Mouse (Mus musculus) limb, embryonic 11.5 days (tissue): ENCODE measurements around the gene Thada. TPM values are rescaled to one million over a fixed set of nuclear protein-coding genes. Genes with fewer than 3 reads are reported as not detected.

ENCODE experiments used
- ATAC-seq: fragments of 200-750 bp; cut with Nextera tagmentation; 2 replicates; pipeline ENCODE4 v1.8.0; 2017; ENCODE audit warnings: low read depth; ENCODE audit not compliant: insufficient number of reproducible peaks, low FRiP score, low TSS enrichment
- DNase-seq: peaks from one replicate; pipeline ENCODE4 v3.0.0-alpha.2; 2015; ENCODE audit warnings: low spot score
- H3K27ac ChIP-seq: fragments of 300-500 bp; sonication (generic); replicated peaks from 2 replicates; pipeline ENCODE4 v1.5.1; 2014; ENCODE audit warnings: low read depth, mild to moderate bottlenecking, low read length
- H3K27me3 ChIP-seq: fragments of 300-500 bp; sonication (generic); 2 replicates; pipeline ENCODE4 v1.6.1; 2014; ENCODE audit warnings: mild to moderate bottlenecking, low read length, mixed read lengths; ENCODE audit not compliant: control insufficient read depth, insufficient read depth
- H3K36me3 ChIP-seq: fragments of 300-500 bp; sonication (generic); 2 replicates; pipeline ENCODE4 v1.6.1; 2014; ENCODE audit warnings: mild to moderate bottlenecking, low read length, moderate library complexity, mixed read lengths; ENCODE audit not compliant: control insufficient read depth, insufficient read depth
- H3K4me1 ChIP-seq: fragments of 300-500 bp; sonication (generic); 2 replicates; pipeline ENCODE4 v1.6.1; 2014; ENCODE audit warnings: low read length, mixed read lengths; ENCODE audit not compliant: control insufficient read depth, insufficient read depth
- H3K4me2 ChIP-seq: fragments of 300-500 bp; sonication (generic); 2 replicates; pipeline ENCODE4 v1.6.1; 2014; ENCODE audit warnings: low read depth, mild to moderate bottlenecking, moderate library complexity; ENCODE audit not compliant: severe bottlenecking
- H3K4me3 ChIP-seq: fragments of 300-500 bp; sonication (generic); 2 replicates; pipeline ENCODE4 v1.5.1; 2014; ENCODE audit warnings: low read depth, low read length
- H3K9ac ChIP-seq: fragments of 300-500 bp; sonication (generic); 2 replicates; pipeline ENCODE4 v1.6.1; 2014; ENCODE audit warnings: mild to moderate bottlenecking, low read length
- H3K9me3 ChIP-seq: fragments of 300-500 bp; sonication (generic); 2 replicates; pipeline ENCODE4 v1.6.1; 2016; ENCODE audit warnings: low read length; ENCODE audit not compliant: control insufficient read depth
- WGBS: fragments of 180-500 bp; shearing (Covaris S2); extraction: QIAGEN DNeasy Blood & Tissue Kit; methylation state at CpG from one replicate; pipeline ENCODE4 v1.1.7; 2014; 5-methylcytosine and 5-hydroxymethylcytosine counted together
- polyA plus RNA-seq: library from polyadenylated mRNA; unstranded; fragments of >200 nt; fragmentation: Nextera tagmentation; extraction: Ambion mirVana; gene quantifications from 2 replicates; pipeline ENCODE4 v1.2.1, GENCODE M21; 2014

Gene Thada
- polyA plus RNA-seq, 1 experiment from 2014 or later, result 12.6 TPM

GRCm38 (mm10) chr17:84328526-84328925 lies 137.5 kb downstream of the Thada start:
- Histone ChIP-seq H3K9ac (no peak overlapping the region), H3K36me3 (no peaks in the 10 kb centered on the region)

GRCm38 (mm10) chr17:84327051-84327925 lies 138.7 kb downstream of the Thada start:
- Histone ChIP-seq H3K27me3 (no peaks in the 10 kb centered on the region), H3K4me2 (no peak overlapping the region), H3K4me3 (no peak overlapping the region), H3K9ac (no peak overlapping the region), H3K27ac (no peak overlapping the region; the same call in 1 of the 2 replicates), H3K4me1 (no peaks in the 10 kb centered on the region), H3K9me3 (no peaks in the 10 kb centered on the region), H3K36me3 (no peaks in the 10 kb centered on the region)
- ATAC-seq (peak; percentile 67; the same call in 1 of the 2 replicates), DNase-seq (peak; percentile 36)
- WGBS, result 72% methylated on average over 11 of the region's 12 CpGs

More at GRCm38 (mm10) chr17:84328526-84328925, 137.5 kb downstream of the Thada start:
- ATAC-seq (no peak), DNase-seq (no peak)
- H3K9me3 ChIP-seq, result no peaks in the 10 kb centered on the region
- H3K4me2 ChIP-seq, result no peak overlapping the region
- 79% methylated on average over 2 of the region's 2 CpGs for WGBS
- H3K27ac ChIP-seq, result no peak overlapping the region
- H3K4me1 ChIP-seq, result no peaks in the 10 kb centered on the region
- no peak overlapping the region for H3K4me3 ChIP-seq
- H3K27me3 ChIP-seq, result no peaks in the 10 kb centered on the region

- Histone ChIP-seq H3K27me3 (no peaks in the 10 kb centered on the region), H3K4me1 (no peaks in the 10 kb centered on the region), H3K4me2 (no peak overlapping the region), H3K4me3 (no peak overlapping the region), H3K9me3 (no peaks in the 10 kb centered on the region), H3K27ac (no peak overlapping the region), H3K36me3 (no peaks in the 10 kb centered on the region), H3K9ac (no peak overlapping the region)
- DNase-seq (no peak), ATAC-seq (no peak)
- 85% methylated on average over 4 of the region's 4 CpGs for WGBS
These were observed 143.8 kb downstream of the Thada start for GRCm38 (mm10) chr17:84322176-84322575.

- ATAC-seq, result no peak
- Histone ChIP-seq H3K27ac (no peak overlapping the region), H3K36me3 (no peaks in the 10 kb centered on the region), H3K9ac (no peak overlapping the region), H3K9me3 (no peaks in the 10 kb centered on the region), H3K4me3 (no peak overlapping the region), H3K27me3 (no peaks in the 10 kb centered on the region), H3K4me2 (no peak overlapping the region), H3K4me1 (no peaks in the 10 kb centered on the region)
- WGBS, result 89% methylated on average over 5 of the region's 5 CpGs
- no peak for DNase-seq
These were observed 144.7 kb downstream of the Thada start for GRCm38 (mm10) chr17:84321351-84321750.

GRCm38 (mm10) chr17:84320576-84320975 lies 145.4 kb downstream of the Thada start:
- no peak overlapping the region for H3K27ac ChIP-seq
- no peak overlapping the region for H3K4me3 ChIP-seq
- H3K9me3 ChIP-seq, result no peaks in the 10 kb centered on the region
- WGBS, result 91% methylated on average over 1 of the region's 1 CpGs
- no peak overlapping the region for H3K4me2 ChIP-seq
- H3K4me1 ChIP-seq, result no peaks in the 10 kb centered on the region
- DNase-seq (no peak), ATAC-seq (no peak)
- H3K36me3 ChIP-seq, result no peaks in the 10 kb centered on the region
- H3K27me3 ChIP-seq, result no peaks in the 10 kb centered on the region
- no peak overlapping the region for H3K9ac ChIP-seq

GRCm38 (mm10) chr17:84314341-84314740 lies 151.7 kb downstream of the Thada start:
- WGBS, result 92% methylated on average over 7 of the region's 7 CpGs
- Histone ChIP-seq H3K9ac (no peak overlapping the region), H3K4me3 (no peak overlapping the region), H3K9me3 (no peaks in the 10 kb centered on the region), H3K27ac (no peak overlapping the region), H3K27me3 (no peaks in the 10 kb centered on the region), H3K4me1 (no peaks in the 10 kb centered on the region), H3K36me3 (peaks cover 2% of the 10 kb centered on the region; the same call in 1 of the 2 replicates), H3K4me2 (no peak overlapping the region)
- no peak for DNase-seq
- no peak for ATAC-seq

- DNase-seq (no peak), ATAC-seq (no peak)
- Histone ChIP-seq H3K9me3 (no peaks in the 10 kb centered on the region), H3K36me3 (peaks cover 3% of the 10 kb centered on the region; the same call in 1 of the 2 replicates), H3K4me3 (no peak overlapping the region), H3K4me1 (no peaks in the 10 kb centered on the region), H3K9ac (no peak overlapping the region), H3K4me2 (no peak overlapping the region), H3K27me3 (no peaks in the 10 kb centered on the region), H3K27ac (no peak overlapping the region)
- 86% methylated on average over 6 of the region's 6 CpGs for WGBS
These were observed 152.5 kb downstream of the Thada start for GRCm38 (mm10) chr17:84313494-84313893.

GRCm38 (mm10) chr17:84306151-84306550 lies 159.9 kb downstream of the Thada start:
- ATAC-seq (no peak), DNase-seq (no peak)
- 78% methylated on average over 1 of the region's 1 CpGs for WGBS
- Histone ChIP-seq H3K36me3 (peaks cover 3% of the 10 kb centered on the region; the same call in 1 of the 2 replicates), H3K27ac (no peak overlapping the region), H3K9me3 (no peaks in the 10 kb centered on the region), H3K4me1 (no peaks in the 10 kb centered on the region), H3K4me3 (no peak overlapping the region), H3K27me3 (no peaks in the 10 kb centered on the region), H3K4me2 (no peak overlapping the region), H3K9ac (no peak overlapping the region)
